Mouse (Mus musculus) erythroblast, embryonic 14.5 days (primary cell): ENCODE results near the gene Wars.

Source experiments
- GATA1 ChIP-seq: IDR thresholded peaks from 2 replicates; pipeline ENCODE4 v1.6.1; 2012; ENCODE audit warnings: low read length, inconsistent platforms, mixed read lengths
- TAL1 ChIP-seq: IDR thresholded peaks from 3 replicates; pipeline ENCODE4 v1.6.1; 2012; ENCODE audit warnings: low read length, inconsistent platforms, mixed read lengths

DNA sequence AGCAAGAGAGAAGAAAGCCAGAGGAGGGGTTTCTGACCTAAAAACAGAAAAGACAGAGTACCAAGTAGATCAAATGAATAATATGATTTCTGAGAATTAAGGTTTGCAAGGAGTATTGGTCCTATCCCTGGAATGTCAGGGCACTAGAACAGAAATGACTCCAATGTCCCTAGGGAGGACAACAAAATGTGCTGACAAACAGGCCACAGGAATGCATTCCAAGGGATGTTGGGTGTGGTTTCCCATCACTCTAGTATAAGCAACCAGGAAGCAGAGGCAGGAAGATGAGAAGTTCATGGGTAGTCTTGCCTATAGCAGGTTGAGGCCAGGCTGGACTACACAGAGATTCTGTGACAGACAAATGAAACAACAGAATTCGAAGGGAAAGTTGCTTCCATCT lies 8.1 kb downstream of the Wars start:
- TF ChIP-seq TAL1, result no peak
- no peak for TF ChIP-seq GATA1
